Mouse (Mus musculus) inflammation-experienced regulatory T-cells, adult 6 months (primary cell): ENCODE data around the gene Stx19. TPM values are rescaled to one million over a fixed set of nuclear protein-coding genes. Genes with fewer than 3 reads are reported as not detected.

Experiments used
- ATAC-seq: one replicate; pipeline ENCODE4 v1.8.0; 2017
- polyA plus RNA-seq, 3 experiments: library from polyadenylated mRNA; unstranded; fragments of 100-300 nt; shearing (Covaris generic); gene quantifications; one replicate each; pipeline ENCODE4 v1.2.1; 2017

Gene Stx19
- 1 to 10 TPM in 2 of 3 experiments, under 1 TPM in 1; 0.96 to 2.9 (median 1.8) TPM for polyA plus RNA-seq

GRCm38 (mm10) chr16:62814491-62814890 lies at the start of gene Stx19:
TSS of gene Stx19 (plus strand) at chr16:62814676.
- ATAC-seq, result no peak

GRCm38 (mm10) chr16:62773462-62773861 lies 41.0 kb upstream of the Stx19 start:
- ATAC-seq, result no peak

- ATAC-seq, result no peak
Observed at GRCm38 (mm10) chr16:62776034-62776433, 38.4 kb upstream of the Stx19 start.

GRCm38 (mm10) chr16:62778282-62778681 lies 36.2 kb upstream of the Stx19 start:
- ATAC-seq, result no peak

- no peak for ATAC-seq
Observed at GRCm38 (mm10) chr16:62782229-62782628, 32.2 kb upstream of the Stx19 start.

- peak; percentile 98 for ATAC-seq
Observed at GRCm38 (mm10) chr16:62786621-62787331, 27.7 kb upstream of the Stx19 start, which contains the start of gene Nsun3. TSS of gene Nsun3 (minus strand) at chr16:62786818.

DNA sequence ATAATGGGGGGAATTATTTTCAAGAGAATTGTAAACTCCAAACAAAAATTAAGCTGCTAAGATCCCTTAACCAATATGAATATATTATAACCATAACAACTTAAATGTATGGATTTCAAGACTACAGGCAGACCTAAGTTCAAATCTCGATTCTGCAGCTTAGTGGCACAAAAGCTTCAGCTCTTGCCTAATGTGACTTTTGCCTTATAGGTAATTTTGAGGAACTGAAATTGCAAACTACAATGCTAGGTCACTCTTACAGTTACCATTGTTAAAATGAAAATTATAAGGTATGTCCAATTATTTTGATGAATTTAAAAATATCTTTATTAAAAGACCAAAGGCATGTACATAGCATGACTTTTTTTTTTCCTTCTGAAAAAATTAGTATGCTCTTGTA lies 17.9 kb upstream of the Stx19 start:
- no peak for ATAC-seq

GRCm38 (mm10) chr16:62798808-62799207 lies 15.7 kb upstream of the Stx19 start:
- ATAC-seq, result no peak

DNA sequence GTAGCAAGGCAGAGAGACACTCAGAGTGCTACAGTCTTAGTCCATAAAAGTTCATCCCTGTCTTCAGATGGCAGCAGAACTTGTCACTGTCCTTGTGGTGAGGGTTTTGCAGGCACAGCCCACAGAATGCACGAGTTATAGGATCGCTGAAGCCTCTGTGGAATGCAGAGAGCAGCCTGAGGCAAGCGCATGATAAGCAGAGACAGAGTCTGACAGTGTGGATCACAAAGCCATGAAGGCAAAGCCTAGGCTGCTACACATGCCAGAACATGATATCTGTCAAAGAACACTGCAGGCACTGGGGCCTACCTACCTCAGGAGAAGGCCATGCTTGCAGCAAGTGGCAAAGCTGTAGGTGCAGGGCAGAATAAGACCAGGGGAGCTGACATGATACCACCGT lies 15.1 kb upstream of the Stx19 start:
- ATAC-seq, result no peak

- no peak for ATAC-seq
Observed at GRCm38 (mm10) chr16:62799839-62800238, 14.6 kb upstream of the Stx19 start.

GRCm38 (mm10) chr16:62804621-62805020 lies 9.9 kb upstream of the Stx19 start:
- no peak for ATAC-seq

DNA sequence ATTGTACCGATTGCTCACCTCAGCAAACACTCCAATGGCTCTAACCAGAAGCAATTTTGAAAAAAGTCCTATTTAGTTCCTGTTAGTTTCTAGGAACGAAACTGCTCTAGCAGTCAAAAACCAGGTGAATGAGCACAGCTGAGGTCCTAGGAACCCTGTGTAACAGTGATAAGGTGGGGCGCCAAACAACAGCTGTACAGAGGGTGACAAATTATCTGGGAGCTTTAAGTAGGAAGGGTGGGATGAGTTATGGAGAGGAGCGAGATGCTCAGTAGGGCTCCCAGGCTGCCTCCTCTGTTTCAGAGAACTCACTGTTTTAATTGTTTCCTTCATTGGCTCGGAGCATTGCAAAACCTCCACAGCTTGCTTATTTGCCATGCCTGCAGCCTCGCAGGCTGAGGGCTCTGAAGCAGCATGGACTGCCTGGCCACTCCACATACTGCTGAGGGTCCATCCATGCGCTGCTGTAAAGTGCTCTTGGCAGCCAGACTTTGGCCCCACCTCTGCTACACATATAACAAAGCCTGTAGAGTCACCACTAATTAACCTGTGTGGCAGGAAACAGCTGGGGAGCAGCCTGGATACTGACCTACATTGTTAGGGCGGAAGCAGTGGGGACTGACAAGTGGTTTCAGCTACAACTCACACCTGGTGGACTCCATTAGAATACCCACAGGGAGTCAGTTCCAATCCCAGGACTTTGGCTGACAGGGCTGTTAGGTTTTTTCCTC lies 7.1 kb upstream of the Stx19 start:
- peak; percentile 81 for ATAC-seq

- ATAC-seq, result no peak
Observed at GRCm38 (mm10) chr16:62810855-62811254, 3.6 kb upstream of the Stx19 start.

- no peak for ATAC-seq
Observed at GRCm38 (mm10) chr16:62813790-62814189, 686 bp upstream of the Stx19 start.

GRCm38 (mm10) chr16:62822472-62822871 lies 8.0 kb downstream of the Stx19 start:
- ATAC-seq, result no peak

DNA sequence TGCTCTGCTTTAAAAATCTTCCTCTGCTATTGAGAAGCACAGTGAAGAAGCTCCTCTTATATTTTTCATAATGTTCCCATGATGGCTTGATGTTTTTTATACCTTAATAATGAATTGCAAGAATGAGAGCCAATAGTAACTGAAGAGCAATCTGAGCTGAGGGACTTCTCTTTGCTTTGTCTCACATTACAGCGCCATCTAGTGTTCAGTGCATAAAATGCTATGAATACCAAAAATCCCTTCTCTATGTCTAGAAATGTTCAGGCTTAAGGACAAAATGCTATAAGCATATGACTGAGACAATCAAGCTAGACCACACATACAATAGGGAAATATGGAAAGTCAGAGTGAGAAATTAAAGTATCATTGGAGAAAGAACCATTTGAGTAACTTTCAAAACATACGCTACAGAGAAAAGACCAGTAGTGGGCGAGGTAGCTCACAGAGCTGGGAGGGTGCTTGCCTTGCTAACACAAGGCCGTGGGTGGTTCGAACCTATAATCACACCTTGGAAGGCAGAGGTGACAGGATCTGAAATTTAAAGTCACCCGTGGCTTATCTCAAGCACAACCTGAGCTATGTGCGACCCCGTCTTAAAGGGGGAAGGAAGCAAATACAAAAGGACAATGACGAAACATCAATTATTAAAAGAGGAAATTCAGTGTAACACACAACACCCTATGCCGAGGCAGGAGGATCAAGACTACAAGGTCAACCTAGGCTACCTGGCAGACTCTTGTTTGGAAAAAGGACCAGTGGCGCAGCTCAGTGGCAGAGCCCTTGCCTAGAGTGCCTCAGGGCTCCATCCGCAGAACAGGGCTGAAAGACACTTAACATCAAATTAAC lies 11.9 kb downstream of the Stx19 start:
- ATAC-seq, result peak; percentile 89

DNA sequence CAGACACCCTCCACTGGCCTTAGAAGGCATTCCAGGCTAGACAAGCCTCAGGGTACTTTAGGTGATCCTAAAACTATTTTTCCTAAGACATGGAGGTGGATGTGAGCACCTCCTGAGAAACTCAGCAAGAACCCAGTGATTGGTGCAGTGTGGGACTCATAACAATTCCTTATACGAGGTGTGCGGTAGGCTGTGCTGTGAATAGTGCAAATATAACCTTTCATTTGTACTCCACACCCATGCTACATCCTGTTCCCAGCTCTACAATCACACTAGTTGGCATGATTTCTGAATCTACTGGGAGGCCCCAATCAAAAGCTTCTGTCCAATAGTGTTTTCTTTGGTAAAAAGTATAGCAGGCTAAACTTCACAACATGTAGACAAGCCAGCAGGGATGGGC lies 17.6 kb downstream of the Stx19 start:
- peak; percentile 8 for ATAC-seq

GRCm38 (mm10) chr16:62832481-62832880 lies 18.0 kb downstream of the Stx19 start:
- peak; percentile 87 for ATAC-seq

GRCm38 (mm10) chr16:62834016-62834735 lies 19.7 kb downstream of the Stx19 start:
- no peak for ATAC-seq

DNA sequence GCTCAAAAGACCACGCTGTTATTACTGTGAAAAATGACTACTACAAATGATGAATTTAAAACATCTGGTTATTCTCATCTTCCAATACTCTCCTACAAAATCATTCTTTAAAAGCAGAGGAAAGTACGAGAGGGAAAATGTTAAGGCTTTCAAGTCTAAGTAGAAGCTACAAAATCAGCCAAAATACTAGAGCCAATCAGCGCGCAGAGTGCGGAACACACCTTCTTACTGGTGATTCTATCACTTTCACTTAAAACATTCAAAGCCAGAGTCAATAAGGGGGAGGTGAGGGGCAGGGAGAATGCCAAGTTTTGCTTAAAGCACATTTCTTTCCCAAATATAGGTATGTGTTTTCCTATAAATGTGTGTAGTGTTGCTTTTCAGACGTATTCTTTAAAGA lies 30.9 kb downstream of the Stx19 start:
- ATAC-seq, result no peak

- ATAC-seq, result peak; percentile 99
Observed at GRCm38 (mm10) chr16:62846498-62847312, 32.2 kb downstream of the Stx19 start, which contains the start of gene Arl13b. TSS of gene Arl13b (minus strand) at chr16:62847040.
